Mouse (Mus musculus) thymus, postnatal 36 days (tissue): Measurements from ENCODE around the gene Galk2.

Experiments used
- DNase-seq, 2 experiments: peaks; one replicate each; pipeline ENCODE4 v3.0.0; 2022; ENCODE audit warnings: mixed read lengths in 2 of 2

The Galk2 gene

GRCm38 (mm10) chr2:125900797-125901410 is 42.0 kb downstream of the Galk2 start:
- no peak for DNase-seq

- DNase-seq = no peak
These were observed 42.5 kb downstream of the Galk2 start for GRCm38 (mm10) chr2:125901426-125901825.

GRCm38 (mm10) chr2:125906407-125907066 is 47.6 kb downstream of the Galk2 start:
- no peak for DNase-seq

GRCm38 (mm10) chr2:125907580-125908255 is 48.8 kb downstream of the Galk2 start:
- DNase-seq = no peak

- DNase-seq = no peak
These were observed 55.3 kb downstream of the Galk2 start for GRCm38 (mm10) chr2:125914167-125914566.

GRCm38 (mm10) chr2:125914713-125915112 is 55.8 kb downstream of the Galk2 start:
- DNase-seq = no peak

DNA sequence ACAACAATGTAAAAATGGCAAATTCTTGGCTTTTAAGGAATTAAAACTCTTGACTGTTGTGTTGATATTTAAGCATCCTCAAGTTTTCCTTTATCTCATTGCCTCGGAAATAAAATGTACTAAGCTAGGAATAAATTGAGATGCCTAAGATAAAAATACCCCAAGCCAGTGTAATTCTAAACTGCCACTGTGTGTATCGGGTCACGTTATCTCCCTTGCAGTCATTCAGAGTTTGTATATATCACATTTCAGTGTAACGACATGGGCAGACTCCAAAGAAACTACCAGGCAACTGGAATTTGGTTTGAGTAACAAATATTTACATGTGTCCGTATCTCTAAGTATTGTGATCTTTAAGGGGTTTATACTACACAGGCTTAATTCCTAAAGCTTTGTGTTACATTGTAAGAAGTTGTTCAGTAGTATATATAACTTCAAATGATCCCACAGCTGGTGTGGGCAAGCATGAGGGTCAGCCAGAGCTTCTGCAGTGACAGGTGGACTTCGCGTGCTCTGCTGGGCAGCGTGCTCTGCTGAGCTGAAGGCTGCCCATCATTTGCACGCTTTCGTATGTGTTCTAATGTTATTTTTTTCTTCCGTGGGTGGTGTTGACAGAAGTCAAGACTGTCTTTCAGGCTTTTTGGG is 57.9 kb downstream of the Galk2 start:
- no peak for DNase-seq

DNA sequence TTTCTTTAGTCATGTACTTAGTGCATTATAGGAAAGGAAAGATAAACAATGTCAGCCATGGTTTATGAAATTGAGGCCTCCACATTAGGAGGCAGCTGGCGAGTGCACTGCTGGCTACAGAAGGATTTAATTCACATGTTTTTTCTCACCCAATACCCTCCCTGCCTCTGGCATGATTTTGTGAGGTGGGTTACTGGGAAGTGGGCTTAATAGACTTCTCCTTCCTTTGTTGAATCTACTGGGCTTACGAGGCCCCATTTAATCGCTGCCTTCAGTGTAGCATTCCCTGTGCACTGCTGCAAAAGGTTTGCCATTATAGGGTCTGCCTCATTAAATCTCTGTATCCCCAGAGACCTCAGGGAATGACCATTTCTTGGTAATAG is 58.4 kb downstream of the Galk2 start:
- no peak for DNase-seq

DNA sequence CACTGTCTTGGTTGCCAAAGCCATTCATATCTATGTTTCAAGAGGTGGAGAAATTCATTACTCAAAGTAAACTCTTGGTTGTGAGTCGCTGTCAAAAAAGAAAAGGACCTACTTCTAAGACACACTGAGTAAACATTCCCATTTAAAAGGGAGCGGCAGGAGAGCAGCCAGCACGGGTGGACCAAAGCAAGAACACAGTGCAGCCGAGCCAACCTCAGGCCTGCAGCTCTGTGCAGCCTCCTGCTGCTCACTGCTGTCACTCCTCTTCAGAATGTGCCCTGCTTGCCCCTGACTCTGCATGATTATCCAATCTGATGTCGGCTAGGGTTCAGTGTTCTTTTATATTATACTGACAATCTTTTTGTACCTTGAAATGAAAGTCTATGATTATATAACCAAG is 62.4 kb downstream of the Galk2 start:
- no peak for DNase-seq

DNA sequence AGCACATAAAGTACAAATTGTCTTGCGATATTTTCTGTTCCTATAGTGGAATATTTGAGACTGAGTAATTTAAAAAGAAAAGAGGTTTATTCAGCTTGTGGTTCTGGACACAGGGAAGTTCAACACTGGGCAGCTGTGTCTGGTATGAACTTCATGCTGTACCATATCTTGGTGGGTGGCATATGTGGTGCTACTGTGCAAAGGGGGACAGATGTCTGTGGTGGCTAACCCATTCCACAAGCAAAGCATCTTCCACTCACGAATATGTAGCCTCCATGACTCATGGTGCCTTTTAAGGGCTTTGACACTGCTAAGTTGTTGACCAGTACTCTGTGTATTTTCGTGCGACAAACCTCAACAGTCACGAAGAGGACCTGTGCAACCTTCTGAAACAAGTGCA is 63.2 kb downstream of the Galk2 start:
- DNase-seq = no peak

DNA sequence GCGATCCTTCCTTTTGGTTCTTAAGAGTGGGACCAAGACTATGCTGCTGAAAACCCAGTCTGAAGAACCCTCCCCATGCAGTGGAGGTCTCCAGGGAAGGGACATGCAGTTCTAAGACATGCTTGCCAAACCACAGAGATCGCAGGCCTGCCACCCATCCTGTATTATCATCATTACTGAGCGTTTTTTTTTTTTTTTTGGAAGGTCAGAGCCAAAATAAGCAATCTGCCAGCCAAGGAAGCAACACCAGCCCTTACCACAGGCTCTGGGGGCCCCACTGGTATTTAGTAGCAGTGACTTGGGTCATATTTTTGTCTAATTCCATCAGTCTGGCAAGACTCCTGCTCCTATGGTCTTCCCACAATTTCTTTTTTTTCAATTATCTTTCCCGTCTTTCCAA is 64.0 kb downstream of the Galk2 start:
- DNase-seq = no peak

- DNase-seq = no peak
These were observed 64.4 kb downstream of the Galk2 start for GRCm38 (mm10) chr2:125923346-125923745.

- no peak for DNase-seq
These were observed 65.6 kb downstream of the Galk2 start for GRCm38 (mm10) chr2:125924554-125924953.

- no peak for DNase-seq
These were observed 66.2 kb downstream of the Galk2 start for GRCm38 (mm10) chr2:125925081-125925480.

GRCm38 (mm10) chr2:125929396-125929795 is 70.5 kb downstream of the Galk2 start:
- DNase-seq = no peak

DNA sequence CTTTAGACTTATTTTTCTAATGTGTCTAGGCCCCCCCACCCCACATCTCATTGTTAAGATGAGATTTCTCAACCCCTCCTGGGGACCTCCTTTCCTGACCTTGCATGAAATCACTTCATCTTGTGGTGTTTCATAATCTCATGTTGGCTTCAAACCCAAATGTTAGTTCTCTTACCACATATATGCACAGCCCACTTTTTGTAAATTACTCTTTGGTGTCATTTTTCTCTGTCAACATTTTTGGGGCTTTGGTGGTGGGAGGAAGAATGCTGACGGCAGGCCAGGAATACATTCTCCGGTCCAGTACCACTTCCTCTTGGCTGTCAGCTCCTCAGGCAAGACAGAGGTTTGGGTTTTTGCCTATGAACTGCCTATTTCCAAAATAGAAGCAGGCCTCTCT is 71.0 kb downstream of the Galk2 start:
- DNase-seq = no peak

DNA sequence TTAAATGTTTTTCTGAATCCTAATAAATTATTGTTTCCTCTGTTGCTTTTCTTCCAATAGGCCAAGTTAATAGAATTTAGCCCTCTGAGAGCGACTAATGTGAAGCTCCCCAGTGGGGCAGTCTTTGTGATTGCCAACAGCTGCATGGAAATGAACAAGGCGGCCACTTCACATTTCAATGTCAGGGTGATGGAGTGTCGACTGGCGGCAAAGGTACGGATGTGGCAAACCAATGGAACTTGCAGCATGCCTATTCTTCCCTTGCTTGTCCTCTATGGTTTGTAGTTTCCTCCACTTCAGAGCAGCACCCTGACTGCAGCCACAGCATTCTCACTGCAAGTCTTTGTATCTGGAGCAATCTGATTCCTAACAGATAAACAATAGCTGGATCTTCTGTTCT is 72.3 kb downstream of the Galk2 start:
- no peak for DNase-seq

GRCm38 (mm10) chr2:125932734-125933133 is 73.8 kb downstream of the Galk2 start:
- DNase-seq = no peak

GRCm38 (mm10) chr2:125933977-125934376 is 75.1 kb downstream of the Galk2 start:
- no peak for DNase-seq

- no peak for DNase-seq
These were observed 77.5 kb downstream of the Galk2 start for GRCm38 (mm10) chr2:125936396-125936795.

DNA sequence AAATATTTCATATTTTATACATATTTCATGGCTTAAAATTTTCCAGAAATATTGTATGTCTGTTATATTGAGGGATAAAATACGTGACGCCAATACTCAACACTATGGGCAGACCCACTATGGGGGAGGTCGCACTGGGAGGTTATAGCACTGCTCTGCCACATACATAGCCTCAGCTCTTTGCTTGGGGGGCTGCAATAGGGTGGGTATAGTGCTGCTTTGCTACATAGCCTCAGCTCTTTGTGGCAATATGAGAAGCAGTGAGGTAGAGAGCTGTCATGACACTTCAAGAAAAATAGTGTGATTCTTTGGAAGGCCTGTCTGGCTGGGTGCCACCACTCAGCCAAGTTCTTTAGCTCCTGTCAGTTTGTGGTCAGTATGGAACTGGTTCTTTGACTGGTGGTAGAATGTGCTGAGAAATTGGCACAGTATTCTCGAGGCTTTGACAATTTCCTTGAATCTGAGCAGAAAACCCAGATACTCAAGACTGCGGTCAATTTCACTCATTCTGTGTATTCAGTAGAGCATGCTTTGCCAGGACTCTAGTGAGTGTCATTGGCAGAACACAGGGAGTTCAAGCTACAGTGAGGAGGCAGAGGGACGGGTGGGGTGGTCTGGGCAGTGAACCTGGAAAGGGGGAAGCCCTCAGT is 80.2 kb downstream of the Galk2 start:
- no peak for DNase-seq

DNA sequence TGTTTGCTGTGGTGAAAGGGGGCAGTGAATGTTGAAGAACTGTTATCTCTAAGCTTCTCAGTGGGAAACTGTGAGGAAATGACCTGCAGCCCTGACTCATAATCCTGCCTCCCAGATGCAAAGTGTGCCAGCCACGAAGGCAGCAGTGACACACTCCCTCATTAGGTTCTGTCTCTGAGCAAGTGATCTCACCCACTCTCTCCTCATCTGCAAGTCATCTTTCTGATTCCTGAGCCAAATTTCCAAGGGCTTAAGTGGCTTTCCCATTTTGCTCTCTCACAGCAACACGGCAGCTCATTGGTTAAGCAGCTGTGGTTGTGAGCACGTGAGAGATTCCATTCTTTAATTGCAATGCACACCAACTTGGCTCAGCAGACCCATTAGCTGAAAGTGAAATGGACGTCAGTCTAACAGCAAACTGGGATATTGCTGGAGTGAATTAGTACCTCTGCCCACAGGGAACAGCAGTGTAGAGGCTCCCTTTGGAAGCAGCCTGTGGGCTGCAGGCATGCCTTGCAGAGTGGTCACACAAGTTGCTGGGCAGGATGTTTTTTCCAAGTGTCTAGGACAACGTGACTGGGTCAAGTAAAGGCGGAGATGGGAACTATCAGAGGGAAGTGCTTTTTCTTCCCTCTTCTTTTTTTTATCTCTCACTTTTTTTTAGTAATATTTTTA is 82.3 kb downstream of the Galk2 start:
- no peak for DNase-seq

- DNase-seq = no peak
These were observed 84.4 kb downstream of the Galk2 start for GRCm38 (mm10) chr2:125943301-125943700.
